Mouse (Mus musculus): Measurements from ENCODE around the gene Poln. TPM values are rescaled to one million over a fixed set of nuclear protein-coding genes. Genes with fewer than 3 reads are reported as not detected.

Gene Poln
- total and polyA plus RNA-seq, 2 experiments from 2014 or later: 0.16 to 0.69 TPM

- Histone ChIP-seq H3K27me3 (ENCODE audit: insufficient read depth, low read length) (no peaks in the 10 kb centered on the region), H3K4me2 (ENCODE audit: low read depth, low read length) (no peak overlapping the region), H3K9me3 (ENCODE audit: low read length) (no peaks in the 10 kb centered on the region), H3K4me1 (ENCODE audit: insufficient read depth, low read length) (no peaks in the 10 kb centered on the region), H3K4me3 (ENCODE audit: low read length) (no peak overlapping the region), H3K36me3 (ENCODE audit: insufficient read depth, low read length) (no peaks in the 10 kb centered on the region), H3K27ac (no peak overlapping the region), H3K9ac (replicated peaks; ENCODE audit: low read length) (no peak overlapping the region)
- no peak for TF ChIP-seq CTCF (IDR thresholded peaks at IDR 0.05; ENCODE audit: low read depth)
- WGBS: 65% methylated on average over 4 of the region's 4 CpGs
- DNase-seq (ENCODE audit: low spot score) (no peak), ATAC-seq (no peak)
These were observed 162.4 kb downstream of the Poln start for GRCm38 (mm10) chr5:34006832-34007231.

GRCm38 (mm10) chr5:34004618-34005017, 164.6 kb downstream of the Poln start:
- DNase-seq (ENCODE audit: low spot score) (no peak), ATAC-seq (no peak)
- H3K4me1 ChIP-seq (ENCODE audit: insufficient read depth, low read length): peaks cover 3% of the 10 kb centered on the region; the same call in 1 of the 2 replicates
- peaks cover 10% of the 10 kb centered on the region for H3K36me3 ChIP-seq (ENCODE audit: insufficient read depth, low read length)
- H3K4me3 ChIP-seq (ENCODE audit: low read length): no peak overlapping the region
- no peak overlapping the region for H3K9ac ChIP-seq (replicated peaks; ENCODE audit: low read length)
- H3K27ac ChIP-seq: no peak overlapping the region
- H3K27me3 ChIP-seq (ENCODE audit: insufficient read depth, low read length): no peaks in the 10 kb centered on the region
- 72% methylated on average over 5 of the region's 5 CpGs for WGBS
- no peak for TF ChIP-seq CTCF (IDR thresholded peaks at IDR 0.05; ENCODE audit: low read depth)
- H3K9me3 ChIP-seq (ENCODE audit: low read length): no peaks in the 10 kb centered on the region
- no peak overlapping the region for H3K4me2 ChIP-seq (ENCODE audit: low read depth, low read length)

- Histone ChIP-seq H3K4me1 (ENCODE audit: insufficient read depth, low read length) (peaks cover 23% of the 10 kb centered on the region), H3K9ac (replicated peaks; ENCODE audit: low read length) (no peak overlapping the region), H3K9me3 (ENCODE audit: low read length) (no peaks in the 10 kb centered on the region), H3K27me3 (ENCODE audit: insufficient read depth, low read length) (no peaks in the 10 kb centered on the region), H3K36me3 (ENCODE audit: insufficient read depth, low read length) (peaks cover 10% of the 10 kb centered on the region), H3K27ac (no peak overlapping the region), H3K4me2 (ENCODE audit: low read depth, low read length) (no peak overlapping the region), H3K4me3 (ENCODE audit: low read length) (no peak overlapping the region)
- TF ChIP-seq CTCF (IDR thresholded peaks at IDR 0.05; ENCODE audit: low read depth): no peak
- 57% methylated on average over 4 of the region's 4 CpGs for WGBS
- ATAC-seq (no peak), DNase-seq (ENCODE audit: low spot score) (no peak)
These were observed 166.6 kb downstream of the Poln start for GRCm38 (mm10) chr5:34002636-34003035.

- no peak overlapping the region for H3K9ac ChIP-seq (replicated peaks; ENCODE audit: low read length)
- no peaks in the 10 kb centered on the region for H3K27me3 ChIP-seq (ENCODE audit: insufficient read depth, low read length)
- no peak overlapping the region for H3K4me2 ChIP-seq (ENCODE audit: low read depth, low read length)
- peaks cover 23% of the 10 kb centered on the region for H3K4me1 ChIP-seq (ENCODE audit: insufficient read depth, low read length)
- H3K4me3 ChIP-seq (ENCODE audit: low read length): no peak overlapping the region
- no peak overlapping the region for H3K27ac ChIP-seq
- WGBS: 100% methylated on average over 1 of the region's 1 CpGs
- peaks cover 10% of the 10 kb centered on the region for H3K36me3 ChIP-seq (ENCODE audit: insufficient read depth, low read length)
- no peak for DNase-seq (ENCODE audit: low spot score)
- ATAC-seq: no peak
- TF ChIP-seq CTCF (IDR thresholded peaks at IDR 0.05; ENCODE audit: low read depth): no peak
- H3K9me3 ChIP-seq (ENCODE audit: low read length): no peaks in the 10 kb centered on the region
These were observed 167.8 kb downstream of the Poln start for GRCm38 (mm10) chr5:34001401-34001800.

GRCm38 (mm10) chr5:34000809-34001208, 168.4 kb downstream of the Poln start:
- ATAC-seq (no peak), DNase-seq (ENCODE audit: low spot score) (no peak)
- H3K4me3 ChIP-seq (ENCODE audit: low read length): no peak overlapping the region
- no peaks in the 10 kb centered on the region for H3K9me3 ChIP-seq (ENCODE audit: low read length)
- TF ChIP-seq CTCF (IDR thresholded peaks at IDR 0.05; ENCODE audit: low read depth): no peak
- H3K27ac ChIP-seq: no peak overlapping the region
- no peaks in the 10 kb centered on the region for H3K27me3 ChIP-seq (ENCODE audit: insufficient read depth, low read length)
- peaks cover 23% of the 10 kb centered on the region for H3K4me1 ChIP-seq (ENCODE audit: insufficient read depth, low read length)
- peaks cover 10% of the 10 kb centered on the region for H3K36me3 ChIP-seq (ENCODE audit: insufficient read depth, low read length)
- no peak overlapping the region for H3K4me2 ChIP-seq (ENCODE audit: low read depth, low read length)
- 95% methylated on average over 25 of the region's 25 CpGs for WGBS
- H3K9ac ChIP-seq (replicated peaks; ENCODE audit: low read length): no peak overlapping the region

- no peak overlapping the region for H3K4me3 ChIP-seq (ENCODE audit: low read length)
- no peaks in the 10 kb centered on the region for H3K27me3 ChIP-seq (ENCODE audit: insufficient read depth, low read length)
- peaks cover 10% of the 10 kb centered on the region for H3K36me3 ChIP-seq (ENCODE audit: insufficient read depth, low read length)
- H3K4me1 ChIP-seq (ENCODE audit: insufficient read depth, low read length): peaks cover 23% of the 10 kb centered on the region
- H3K27ac ChIP-seq: no peak overlapping the region
- no peak for TF ChIP-seq CTCF (IDR thresholded peaks at IDR 0.05; ENCODE audit: low read depth)
- 0 out of 2 replicates have a peak overlapping the region, but pooled peaks have one; percentile 72 for H3K4me2 ChIP-seq (ENCODE audit: low read depth, low read length)
- DNase-seq (ENCODE audit: low spot score) (no peak), ATAC-seq (no peak)
- 73% methylated on average over 6 of the region's 6 CpGs for WGBS
- H3K9ac ChIP-seq (replicated peaks; ENCODE audit: low read length): 0 out of 2 replicates have a peak overlapping the region, but pooled peaks have one; percentile 9
- H3K9me3 ChIP-seq (ENCODE audit: low read length): no peaks in the 10 kb centered on the region
These were observed 169.7 kb downstream of the Poln start for GRCm38 (mm10) chr5:33999466-34000090.

GRCm38 (mm10) chr5:33998505-33998877, 170.8 kb downstream of the Poln start:
- no peak for ATAC-seq
- 91% methylated on average over 3 of the region's 3 CpGs for WGBS
- Histone ChIP-seq H3K4me1 (ENCODE audit: insufficient read depth, low read length) (peaks cover 23% of the 10 kb centered on the region), H3K4me3 (ENCODE audit: low read length) (peak overlapping the region; percentile 86), H3K36me3 (ENCODE audit: insufficient read depth, low read length) (peaks cover 10% of the 10 kb centered on the region), H3K27me3 (ENCODE audit: insufficient read depth, low read length) (no peaks in the 10 kb centered on the region), H3K27ac (no peak overlapping the region), H3K4me2 (ENCODE audit: low read depth, low read length) (peak overlapping the region; percentile 72), H3K9ac (replicated peaks; ENCODE audit: low read length) (no peak overlapping the region; the same call in 1 of the 2 replicates), H3K9me3 (ENCODE audit: low read length) (no peaks in the 10 kb centered on the region)
- TF ChIP-seq CTCF (IDR thresholded peaks at IDR 0.05; ENCODE audit: low read depth): no peak
- DNase-seq (ENCODE audit: low spot score): no peak
